Mouse (Mus musculus) heart, adult 2 months (tissue): ENCODE measurements at regions not wholly inside any gene's neighbourhood (a gene's known extent, or its start where the extent isn't known, plus 50 kb on each side); places are given as distances from the start of the nearest gene placed in this dataset.

Experiments
- DNase-seq, 2 experiments: peaks; one replicate each; pipeline ENCODE4 v3.0.0; 2021
- H3K27ac ChIP-seq: fragments of 200-600 bp; 2 replicates; pipeline ENCODE4 v1.8.1; 2022
- H3K27me3 ChIP-seq: fragments of 200-500 bp; 2 replicates; pipeline ENCODE4 v1.6.1; 2012; ENCODE audit warnings: mild to moderate bottlenecking, low read length, inconsistent platforms, mixed read lengths; ENCODE audit not compliant: control insufficient read depth, insufficient read depth
- H3K36me3 ChIP-seq: fragments of 200-500 bp; 2 replicates; pipeline ENCODE4 v1.6.1; 2012; ENCODE audit warnings: low read length, inconsistent platforms; ENCODE audit not compliant: control insufficient read depth, insufficient read depth
- H3K4me1 ChIP-seq: fragments of 200-500 bp; 2 replicates; pipeline ENCODE4 v1.6.1; 2011; ENCODE audit warnings: low read length; ENCODE audit not compliant: control insufficient read depth, insufficient read depth
- H3K4me3 ChIP-seq: fragments of 200-600 bp; 2 replicates; pipeline ENCODE4 v1.8.1; 2022
- H3K79me2 ChIP-seq: fragments of 200-500 bp; replicated peaks from 2 replicates; pipeline ENCODE4 v1.6.1; 2012; ENCODE audit warnings: mild to moderate bottlenecking, inconsistent platforms, low read length, moderate library complexity, mixed read lengths; ENCODE audit not compliant: control insufficient read depth, insufficient read depth
- H3K9ac ChIP-seq: fragments of 200-500 bp; 2 replicates; pipeline ENCODE4 v1.6.1; 2012; ENCODE audit warnings: low read depth, mild to moderate bottlenecking, control low read depth, inconsistent platforms, low read length, mixed read lengths
- CTCF ChIP-seq: fragments of 200-600 bp; IDR thresholded peaks from 2 replicates; pipeline ENCODE4 v1.8.1; 2022; ENCODE audit warnings: antibody characterized with exemption, mild to moderate bottlenecking, moderate library complexity
- EP300 ChIP-seq: fragments of 200-500 bp; IDR thresholded peaks from 2 replicates; pipeline ENCODE4 v1.6.1; 2011; ENCODE audit warnings: low read depth, low read length, control low read depth; ENCODE audit not compliant: insufficient read depth
- POLR2A ChIP-seq: fragments of 200-500 bp; IDR thresholded peaks from 2 replicates; pipeline ENCODE4 v1.6.1; 2011; ENCODE audit warnings: mild to moderate bottlenecking, low read depth, low read length, control low read depth; ENCODE audit not compliant: insufficient read depth
- WGBS: fragments of 180-500 bp; shearing (Covaris S2); methylation state at CpG from one replicate; pipeline ENCODE4 v1.1.7; 2018; 5-methylcytosine and 5-hydroxymethylcytosine counted together
- intact Hi-C: fragments of 180-260 bp; cut with DNase I; formaldehyde crosslinking; loops from one replicate; pipeline ENCODE4 v1.15.1; 2025

- Histone ChIP-seq H3K4me1 (no peaks in the 10 kb centered on the region), H3K36me3 (no peaks in the 10 kb centered on the region), H3K27me3 (no peaks in the 10 kb centered on the region), H3K79me2 (no peaks in the 10 kb centered on the region), H3K27ac (no peak overlapping the region), H3K9ac (no peak overlapping the region), H3K4me3 (no peak overlapping the region)
- no peak for TF ChIP-seq POLR2A
- TF ChIP-seq CTCF, result no peak
- TF ChIP-seq EP300, result no peak
- no peak for DNase-seq
- 68% methylated on average over 2 of the region's 2 CpGs for WGBS
- intact Hi-C loops, result no loop called here
Observed at GRCm38 (mm10) chr2:179216773-179217172, 225.5 kb upstream of the Cdh4 start.

- Histone ChIP-seq H3K36me3 (no peaks in the 10 kb centered on the region), H3K4me1 (no peaks in the 10 kb centered on the region), H3K27ac (no peak overlapping the region), H3K9ac (no peak overlapping the region), H3K27me3 (no peaks in the 10 kb centered on the region), H3K79me2 (no peaks in the 10 kb centered on the region), H3K4me3 (no peak overlapping the region)
- no peak for DNase-seq
- TF ChIP-seq CTCF, result no peak
- no peak for TF ChIP-seq POLR2A
- 65% methylated on average over 7 of the region's 7 CpGs for WGBS
- intact Hi-C loops, result no loop called here
Observed at GRCm38 (mm10) chr2:179228096-179228495, 214.1 kb upstream of the Cdh4 start.

DNA sequence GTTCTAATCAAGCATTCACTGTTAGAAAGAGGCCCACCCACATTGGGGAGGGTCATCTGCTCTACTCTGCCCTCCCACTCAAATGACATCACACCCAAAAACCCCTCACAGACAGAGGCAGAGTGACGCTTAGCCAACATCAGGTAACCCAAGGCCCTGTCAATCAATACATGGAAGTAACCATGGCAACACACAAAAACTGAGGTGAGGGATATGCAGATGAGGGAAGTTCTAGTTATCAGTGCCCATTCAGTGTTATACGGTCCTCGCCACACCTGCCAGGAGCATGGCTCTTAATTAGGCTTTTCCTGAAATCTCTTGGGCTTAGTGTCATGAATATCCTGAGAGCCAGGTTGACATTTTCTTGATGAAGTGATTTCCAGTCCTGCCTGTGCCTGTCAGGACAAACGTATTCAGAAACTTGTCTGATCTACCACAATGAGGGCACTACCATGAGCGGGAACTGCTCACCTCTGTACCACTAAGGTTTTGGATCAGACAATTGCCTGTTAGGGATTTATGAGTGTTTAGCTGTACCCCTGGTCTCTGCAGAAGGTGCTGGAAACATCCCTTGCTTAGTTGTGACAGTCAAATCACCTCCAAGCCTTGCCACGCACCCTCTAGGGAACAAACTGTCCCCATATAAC is 210.4 kb upstream of the Cdh4 start:
- Histone ChIP-seq H3K4me1 (no peaks in the 10 kb centered on the region), H3K4me3 (no peak overlapping the region), H3K27me3 (no peaks in the 10 kb centered on the region), H3K36me3 (no peaks in the 10 kb centered on the region), H3K9ac (no peak overlapping the region), H3K27ac (no peak overlapping the region), H3K79me2 (no peaks in the 10 kb centered on the region)
- WGBS, result 76% methylated on average over 6 of the region's 6 CpGs
- TF ChIP-seq CTCF (no peak), POLR2A (no peak), EP300 (no peak)
- intact Hi-C loops, result no loop called here
- DNase-seq, result no peak

DNA sequence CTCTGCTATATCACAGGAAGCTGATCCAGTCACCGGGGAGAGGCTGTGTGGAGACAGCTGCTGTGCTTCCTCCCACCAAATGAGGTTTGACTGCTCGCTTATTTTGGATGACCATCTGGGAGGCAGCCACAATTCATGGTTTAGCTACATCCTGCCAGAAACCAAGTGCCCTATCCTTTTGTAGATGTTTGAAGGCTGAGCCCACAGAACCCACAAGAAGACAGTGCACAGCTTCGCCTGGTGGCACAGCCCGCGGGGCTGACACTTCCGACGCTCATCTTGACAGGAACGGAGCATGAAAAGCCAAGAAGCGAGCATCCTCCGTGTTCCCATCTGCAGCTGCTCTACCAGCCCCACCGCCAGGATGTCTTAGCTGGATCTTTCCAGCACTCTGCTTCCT is 204.1 kb upstream of the Cdh4 start:
- no peak for DNase-seq
- intact Hi-C loops, result no loop called here

GRCm38 (mm10) chr2:179260892-179261291 is 181.3 kb upstream of the Cdh4 start:
- Histone ChIP-seq H3K27me3 (no peaks in the 10 kb centered on the region), H3K4me1 (no peaks in the 10 kb centered on the region), H3K36me3 (no peaks in the 10 kb centered on the region), H3K4me3 (no peak overlapping the region), H3K27ac (no peak overlapping the region), H3K9ac (no peak overlapping the region), H3K79me2 (no peaks in the 10 kb centered on the region)
- intact Hi-C loops, result no loop called here
- DNase-seq, result no peak
- WGBS, result 70% methylated on average over 2 of the region's 2 CpGs
- TF ChIP-seq EP300, result no peak
- no peak for TF ChIP-seq CTCF
- no peak for TF ChIP-seq POLR2A

More for the DNA sequence above, 204.1 kb upstream of the Cdh4 start:
- Histone ChIP-seq H3K9ac (no peak overlapping the region), H3K27ac (no peak overlapping the region), H3K4me1 (no peaks in the 10 kb centered on the region), H3K27me3 (no peaks in the 10 kb centered on the region), H3K4me3 (no peak overlapping the region), H3K36me3 (no peaks in the 10 kb centered on the region), H3K79me2 (no peaks in the 10 kb centered on the region)
- TF ChIP-seq POLR2A (no peak), EP300 (no peak), CTCF (no peak)
- WGBS, result 81% methylated on average over 11 of the region's 11 CpGs

DNA sequence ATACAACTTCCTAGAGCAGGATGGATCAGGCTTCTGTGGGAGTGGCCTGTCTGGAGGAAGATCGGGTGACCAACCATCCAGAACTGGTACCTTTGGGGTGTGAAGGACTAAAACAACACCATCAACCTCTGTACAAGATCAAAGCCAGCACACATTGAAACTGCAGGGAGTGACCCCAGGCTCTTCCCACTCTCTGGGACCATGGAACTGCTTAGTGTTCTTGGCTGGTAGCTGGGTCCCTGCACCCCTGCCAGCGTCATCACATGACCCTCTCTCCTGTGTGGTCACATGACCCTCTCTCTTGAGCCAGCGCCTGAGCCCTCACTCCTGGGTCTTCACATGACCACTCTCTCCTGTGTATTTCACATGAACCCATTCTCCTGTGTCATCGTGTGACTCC is 178.3 kb upstream of the Cdh4 start:
- no peak overlapping the region for H3K4me3 ChIP-seq
- H3K27me3 ChIP-seq, result no peaks in the 10 kb centered on the region
- 67% methylated on average over 4 of the region's 4 CpGs for WGBS
- no peak for DNase-seq
- no peaks in the 10 kb centered on the region for H3K79me2 ChIP-seq
- H3K27ac ChIP-seq, result no peak overlapping the region
- no peaks in the 10 kb centered on the region for H3K36me3 ChIP-seq
- intact Hi-C loops, result no loop called here
- TF ChIP-seq POLR2A (no peak), CTCF (no peak), EP300 (no peak)
- no peaks in the 10 kb centered on the region for H3K4me1 ChIP-seq
- no peak overlapping the region for H3K9ac ChIP-seq

- Histone ChIP-seq H3K27me3 (no peaks in the 10 kb centered on the region), H3K4me3 (no peak overlapping the region), H3K9ac (no peak overlapping the region), H3K4me1 (no peaks in the 10 kb centered on the region), H3K27ac (no peak overlapping the region), H3K36me3 (no peaks in the 10 kb centered on the region), H3K79me2 (no peaks in the 10 kb centered on the region)
- DNase-seq, result no peak
- TF ChIP-seq POLR2A (no peak), EP300 (no peak), CTCF (no peak)
- 56% methylated on average over 5 of the region's 5 CpGs for WGBS
- intact Hi-C loops, result no loop called here
Observed at GRCm38 (mm10) chr2:179265436-179265835, 176.8 kb upstream of the Cdh4 start.
